ENCODE assay signal across 17 mouse cellular contexts in the genomic region with DNA sequence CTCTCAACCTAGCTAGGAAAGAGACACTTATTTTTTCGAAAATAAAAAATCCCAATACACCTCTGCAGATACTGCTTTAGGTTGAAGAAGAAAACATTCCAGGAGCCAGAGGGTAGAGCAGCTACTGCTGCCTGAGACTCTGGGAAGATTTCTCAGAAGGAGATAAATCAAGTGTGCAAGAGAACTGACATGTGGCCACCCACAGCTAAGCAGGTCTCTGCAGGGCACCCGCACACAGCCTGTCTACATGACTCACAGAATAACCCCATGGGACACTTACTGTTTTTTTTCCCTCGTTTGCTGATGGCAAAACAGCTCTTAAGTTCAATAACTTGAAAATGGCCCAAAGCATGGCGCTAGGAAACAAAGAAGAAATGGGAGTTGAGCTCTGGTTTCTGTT.
DNase-seq lines count a peak whose midpoint lies in the region; ATAC-seq and TF ChIP-seq lines count a peak whose summit lies in the region.
"Had no signal": no experiment of that assay in that cellular context is flagged by ENCODE, and none has a peak within 500 bp of the region (broad histone marks: within the 10 kb centered on the region; RNA-seq: fewer than 3 reads in every experiment).

No protein-coding gene starts in this region.

- in situ Hi-C loops in CH12.LX (cut with MboI; ENCODE audit: low pct_ligation_motif_present, low pct_unique_long_range_greater_than_20kb, low sequenced_read_pairs): no loop called here

- no peak for TF ChIP-seq CTCF in CH12.LX (conservative IDR thresholded peaks at IDR 0.05 in 1 of 2, IDR thresholded peaks at IDR 0.05 in 1 of 2; ENCODE audit: low read depth in 2 of 2, low read length in 2 of 2)

- DNase-seq in hindbrain, embryonic 10.5 days (ENCODE audit: low spot score): no peak
- DNase-seq in CH12.LX (ENCODE audit: extremely low read depth): peak; percentile 36
- DNase-seq in mesoderm, embryonic 11.5 days (ENCODE audit: low read depth, low spot score): peak; percentile 53
- no peak for DNase-seq in left cerebral cortex, adult 9 months (ENCODE audit: low spot score in 2 of 2)
- no peak for DNase-seq in layer of hippocampus, adult 11-12 months (ENCODE audit: low spot score)
- DNase-seq: cerebellum, adult 11 months; gastrocnemius, postnatal 36 days; kidney, adult 11 months; layer of hippocampus, adult 9-11 months; liver, embryonic 13.5 days; midbrain, embryonic 14.5 days; spleen, adult 18-20 months had no signal

- TF ChIP-seq EP300 in CH12.LX (IDR thresholded peaks at IDR 0.05; ENCODE audit: low read length): no peak

- peak overlapping the region; percentile 40; the same call in 1 of the 2 replicates for H3K27ac ChIP-seq in hindbrain, embryonic 10.5 days
- H3K27ac ChIP-seq in hindbrain, embryonic 12.5 days: no peak overlapping the region
- no peak overlapping the region for H3K27ac ChIP-seq in CH12.LX (ENCODE audit: insufficient read depth, low read depth)
- 0 out of 2 replicates have a peak overlapping the region, but pooled peaks have one; percentile 17 for H3K27ac ChIP-seq in brown adipose tissue, adult 24 weeks (replicated peaks; ENCODE audit: low read depth, low read length)
- H3K27ac ChIP-seq: heart, embryonic 13.5 days; hindbrain, embryonic 13.5 days; liver, embryonic 13.5 days; neural tube, embryonic 13.5 days had no signal

- H3K4me3 ChIP-seq in hindbrain, embryonic 10.5 days: no peak overlapping the region
- no peak overlapping the region for H3K4me3 ChIP-seq in hindbrain, embryonic 12.5 days
- no peak overlapping the region for H3K4me3 ChIP-seq in CH12.LX (replicated peaks in 1 of 3; ENCODE audit: low read depth in 2 of 3, low read length in 2 of 3, poor library complexity in 1 of 3)
- H3K4me3 ChIP-seq in brown adipose tissue, adult 24 weeks (ENCODE audit: insufficient read depth, low read depth, low read length): no peak overlapping the region
- H3K4me3 ChIP-seq: heart, embryonic 13.5 days; hindbrain, embryonic 13.5 days; liver, embryonic 13.5 days; neural tube, embryonic 13.5 days had no signal

- TF ChIP-seq RAD21 in CH12.LX (IDR thresholded peaks at IDR 0.05; ENCODE audit: low read depth, low read length): no peak

- no peak overlapping the region for H3K4me2 ChIP-seq in hindbrain, embryonic 12.5 days (replicated peaks)
- no peak overlapping the region for H3K4me2 ChIP-seq in CH12.LX (ENCODE audit: insufficient read depth, low read depth, poor library complexity, severe bottlenecking)
- H3K4me2 ChIP-seq: heart, embryonic 13.5 days; hindbrain, embryonic 13.5 days; liver, embryonic 13.5 days; neural tube, embryonic 13.5 days had no signal

- no peak overlapping the region for H3K9ac ChIP-seq in hindbrain, embryonic 12.5 days
- H3K9ac ChIP-seq in CH12.LX (ENCODE audit: insufficient read depth, low read depth): no peak overlapping the region
- H3K9ac ChIP-seq: heart, embryonic 13.5 days; hindbrain, embryonic 13.5 days; liver, embryonic 13.5 days; neural tube, embryonic 13.5 days had no signal

- ATAC-seq in hindbrain, embryonic 12.5 days (ENCODE audit: low FRiP score): no peak

- no peaks in the 10 kb centered on the region for H3K9me3 ChIP-seq in hindbrain, embryonic 10.5 days
- H3K9me3 ChIP-seq in hindbrain, embryonic 12.5 days (replicated peaks): no peaks in the 10 kb centered on the region
- H3K9me3 ChIP-seq in CH12.LX (replicated peaks; ENCODE audit: low read length): no peaks in the 10 kb centered on the region
- H3K9me3 ChIP-seq: heart, embryonic 13.5 days; hindbrain, embryonic 13.5 days; liver, embryonic 13.5 days; neural tube, embryonic 13.5 days had no signal

- H3K4me1 ChIP-seq in hindbrain, embryonic 10.5 days (replicated peaks): peaks cover 21% of the 10 kb centered on the region
- H3K4me1 ChIP-seq in hindbrain, embryonic 12.5 days: 0 out of 2 replicates have a peak, but pooled peaks cover 3% of the 10 kb centered on the region
- H3K4me1 ChIP-seq in CH12.LX (ENCODE audit: control insufficient read depth in 1 of 2, insufficient read depth in 2 of 2): peaks cover 0 to 8% of the 10 kb centered on the region in 2 experiments; a peak in 2 of 4 replicates
- peaks cover 7% of the 10 kb centered on the region for H3K4me1 ChIP-seq in brown adipose tissue, adult 24 weeks (ENCODE audit: control insufficient read depth, insufficient read depth, insufficient read length, low read length)
- H3K4me1 ChIP-seq: hindbrain, embryonic 13.5 days; liver, embryonic 13.5 days had no signal

- TF ChIP-seq POLR2A in CH12.LX (IDR thresholded peaks at IDR 0.05; ENCODE audit: low read depth, low read length): no peak

- no peaks in the 10 kb centered on the region for H3K36me3 ChIP-seq in hindbrain, embryonic 10.5 days
- no peaks in the 10 kb centered on the region for H3K36me3 ChIP-seq in hindbrain, embryonic 12.5 days
- no peaks in the 10 kb centered on the region for H3K36me3 ChIP-seq in CH12.LX (replicated peaks in 1 of 2; ENCODE audit: control insufficient read depth in 1 of 2, insufficient read depth in 1 of 2, low read length in 1 of 2)
- H3K36me3 ChIP-seq: heart, embryonic 13.5 days; hindbrain, embryonic 13.5 days; liver, embryonic 13.5 days; neural tube, embryonic 13.5 days had no signal

- H3K79me2 ChIP-seq in CH12.LX (replicated peaks; ENCODE audit: control insufficient read depth, extremely low read depth, insufficient read depth, poor library complexity, severe bottlenecking): no peaks in the 10 kb centered on the region

- WGBS in hindbrain, embryonic 10.5 days: 59% methylated on average over 4 of the region's 4 CpGs
- WGBS in hindbrain, embryonic 12.5 days: 52% methylated on average over 4 of the region's 4 CpGs

- dilution Hi-C loops in CH12.LX (cut with MboI; ENCODE audit: extremely low pct_ligation_motif_present, extremely low pct_unique_long_range_greater_than_20kb, low sequenced_read_pairs): no loop called here

- no peaks in the 10 kb centered on the region for H3K27me3 ChIP-seq in hindbrain, embryonic 10.5 days (ENCODE audit: insufficient read depth, poor library complexity, severe bottlenecking)
- H3K27me3 ChIP-seq in hindbrain, embryonic 12.5 days: no peaks in the 10 kb centered on the region
- no peaks in the 10 kb centered on the region for H3K27me3 ChIP-seq in CH12.LX (replicated peaks)
- H3K27me3 ChIP-seq: heart, embryonic 13.5 days; hindbrain, embryonic 13.5 days; liver, embryonic 13.5 days; neural tube, embryonic 13.5 days had no signal

TF ChIP-seq in CH12.LX, 34 proteins besides CTCF, POLR2A, EP300 and RAD21:
- no peak for TF ChIP-seq JUND (conservative IDR thresholded peaks at IDR 0.05; ENCODE audit: low read depth, low read length)
- 0 out of 2 replicates have a peak, but pooled peaks have one; percentile 51 for TF ChIP-seq ZNF384 (IDR thresholded peaks at IDR 0.05; ENCODE audit: low read depth, low read length)
TF ChIP-seq in CH12.LX: peak in this region for 1.

Comparison
In these comparisons a context has a peak if more than half of its experiments do, and no peak if none do; other contexts are left out.
1. H3K27ac ChIP-seq: peak in hindbrain, embryonic 10.5 days (single experiment) and brown adipose tissue, adult 24 weeks (single experiment); none in hindbrain, embryonic 12.5 days (single experiment) and CH12.LX (single experiment).
2. DNase-seq: peak in CH12.LX (single experiment) and mesoderm, embryonic 11.5 days (single experiment); none in hindbrain, embryonic 10.5 days (single experiment), left cerebral cortex, adult 9 months (0 of 2) and layer of hippocampus, adult 11-12 months (single experiment).